Mouse (Mus musculus): ENCODE results near the gene H2-M5.

The H2-M5 gene

GRCm38 (mm10) chr17:36948286-36948685 lies 41.1 kb downstream of the H2-M5 start:
- DNase-seq (ENCODE audit: low spot score in 2 of 2), result no peak

DNA sequence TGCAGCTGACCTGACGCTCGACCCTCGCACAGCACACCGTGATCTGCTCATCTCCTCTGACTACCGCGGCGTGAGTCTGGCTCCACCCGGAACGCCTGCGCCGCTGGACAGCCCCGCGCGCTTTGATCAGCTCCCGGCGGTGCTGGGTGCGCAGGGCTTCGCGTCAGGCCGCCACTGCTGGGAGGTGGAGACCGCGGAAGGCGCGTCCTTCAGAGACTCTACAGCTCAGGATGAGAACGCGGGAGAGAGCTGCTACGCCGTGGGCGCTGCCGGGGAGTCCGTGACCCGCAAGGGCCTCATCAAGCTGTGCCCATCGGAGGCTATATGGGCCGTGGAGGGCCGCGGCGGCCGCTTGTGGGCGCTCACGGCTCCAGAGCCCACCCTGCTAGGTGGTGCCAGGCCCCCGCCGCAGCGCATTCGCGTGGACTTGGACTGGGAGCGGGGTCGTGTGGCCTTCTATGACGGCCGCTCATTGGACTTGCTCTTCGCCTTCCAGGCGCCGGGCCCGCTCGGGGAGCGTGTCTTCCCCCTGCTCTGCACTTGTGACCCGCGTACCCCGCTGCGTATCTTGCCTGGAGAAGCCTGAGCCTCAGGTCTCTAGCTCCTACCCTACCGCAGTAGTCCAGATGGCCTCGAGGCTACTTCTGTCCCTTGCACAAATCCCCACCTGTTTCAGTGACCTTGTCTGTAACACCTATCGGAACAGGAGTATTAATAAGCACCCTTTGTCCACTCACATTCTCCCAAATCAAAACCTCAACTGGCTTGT lies 42.1 kb downstream of the H2-M5 start:
- no peak for DNase-seq (ENCODE audit: low spot score in 2 of 2)

DNA sequence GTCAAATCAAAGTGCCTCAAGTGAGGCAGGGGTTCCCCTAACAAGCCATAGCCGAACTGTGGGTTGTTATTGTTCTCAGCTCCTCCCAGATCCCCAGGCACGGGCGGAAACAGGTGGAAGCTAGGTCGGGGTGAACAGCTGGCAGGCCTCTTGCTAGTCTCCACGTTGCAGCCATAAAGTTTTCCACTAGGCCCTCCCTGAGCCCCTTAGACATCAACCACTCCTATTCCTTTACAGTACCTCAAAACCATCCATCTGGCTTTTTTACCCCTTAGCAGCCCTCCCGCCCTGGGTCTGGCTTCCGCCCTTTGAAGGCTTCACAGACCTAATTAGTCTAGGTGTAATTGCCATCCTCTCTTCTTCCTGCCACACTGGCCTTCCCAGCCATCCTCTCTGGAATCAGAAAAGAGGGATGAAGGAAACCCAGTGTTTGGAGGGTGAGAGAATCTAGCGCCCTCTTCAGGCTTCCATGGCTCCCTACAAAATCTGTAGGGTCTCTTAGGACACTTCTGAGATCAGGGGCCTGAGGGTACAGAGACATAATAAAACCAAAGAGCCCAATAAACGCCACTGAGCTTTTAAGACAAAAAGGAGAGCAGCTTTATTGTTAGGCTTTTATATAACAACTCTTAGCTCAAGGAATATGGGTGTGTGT lies 45.1 kb downstream of the H2-M5 start:
- no peak for DNase-seq (ENCODE audit: low spot score in 2 of 2)

DNA sequence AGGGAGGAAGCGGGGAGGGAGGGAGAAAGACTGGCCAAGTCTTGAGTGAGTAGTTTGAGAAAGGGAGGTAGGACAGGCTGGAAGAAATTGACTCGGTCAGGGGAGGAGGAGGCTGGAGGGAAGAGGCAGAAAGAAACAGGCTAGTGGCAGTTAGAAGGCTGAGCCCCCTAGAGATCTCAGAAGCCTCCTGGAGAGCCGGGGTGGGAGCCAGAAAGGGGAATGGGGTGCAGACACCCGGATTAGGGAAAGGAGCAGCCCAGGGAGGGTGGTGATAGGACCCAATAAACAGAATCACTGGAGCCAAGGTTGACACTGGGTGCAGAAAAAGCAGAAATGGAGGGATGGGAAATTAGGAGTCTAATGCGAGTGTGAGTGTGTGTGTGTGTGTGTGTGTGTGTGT lies 45.6 kb downstream of the H2-M5 start:
- no peak for DNase-seq (ENCODE audit: low spot score in 2 of 2)

GRCm38 (mm10) chr17:36942791-36943471 lies 46.4 kb downstream of the H2-M5 start, which contains the start of gene Rnf39:
TSS of gene Rnf39 (plus strand) at chr17:36942918.
- no peak for DNase-seq (ENCODE audit: low spot score in 2 of 2)

DNA sequence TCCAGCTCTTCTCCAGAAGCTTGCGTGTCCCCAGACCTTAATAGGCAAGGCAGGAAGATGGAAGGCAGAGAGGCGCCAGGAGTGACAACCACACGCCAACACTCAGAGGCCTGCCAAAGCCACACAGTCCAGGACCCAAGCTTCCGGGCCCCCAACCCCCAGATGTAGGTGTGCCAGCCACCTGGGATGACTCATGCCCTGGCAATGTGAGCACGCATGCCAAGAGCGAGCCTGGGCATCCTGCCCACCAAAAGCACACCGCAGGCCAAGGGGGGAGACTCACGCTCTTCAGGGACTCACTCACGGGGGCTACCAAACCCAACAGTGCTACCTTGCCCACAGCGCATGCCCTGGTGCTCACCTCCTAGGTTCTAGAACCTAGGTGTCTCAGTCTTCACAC lies 46.9 kb downstream of the H2-M5 start:
- no peak for DNase-seq (ENCODE audit: low spot score in 2 of 2)

- DNase-seq (ENCODE audit: low spot score in 2 of 2), result no peak
These were observed 51.3 kb downstream of the H2-M5 start for GRCm38 (mm10) chr17:36938056-36938455.
